Mouse (Mus musculus): Measurements from ENCODE around the gene Oas1h. TPM values are rescaled to one million over a fixed set of nuclear protein-coding genes. Genes with fewer than 3 reads are reported as not detected.
"Not testable (repeated sequence)": the region's sequence is repeated elsewhere in the genome, so short reads cannot be mapped to it uniquely, and the experiment has no call there.

The Oas1h gene
- polyA plus RNA-seq, 1 experiment from 2014 or later: not detected

DNA sequence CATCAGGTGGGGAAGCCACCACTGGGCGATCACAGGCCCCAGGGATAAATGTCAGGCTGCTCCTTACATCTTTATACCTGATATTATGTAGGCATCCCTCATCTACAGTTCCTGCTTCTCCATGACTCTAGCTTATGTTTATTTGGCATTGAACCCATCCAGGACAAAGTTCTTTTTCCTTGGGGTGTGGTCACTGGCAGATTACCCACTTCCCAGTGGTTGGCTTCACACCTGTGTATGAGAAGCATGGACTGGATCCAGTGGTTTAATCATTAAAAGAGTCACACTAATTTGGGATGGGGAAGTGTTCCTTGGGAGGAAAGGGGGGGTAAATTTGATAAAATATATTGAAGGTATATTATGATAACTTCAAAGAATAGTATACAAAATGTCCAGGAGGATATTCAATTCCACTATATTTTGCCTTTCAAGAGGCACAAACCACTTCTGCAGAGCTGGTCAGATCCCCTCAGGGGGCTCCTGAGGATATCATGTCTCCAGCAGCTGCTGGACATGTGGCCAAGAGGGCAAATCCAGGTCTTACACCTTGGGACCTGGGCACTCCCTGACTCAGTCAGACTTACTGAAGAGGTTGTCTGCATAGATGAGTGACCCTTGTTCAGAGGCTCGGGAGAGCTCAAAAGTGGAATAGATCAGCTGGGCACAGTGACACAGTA is 30.5 kb downstream of the Oas1h start:
- H3K4me1 ChIP-seq (ENCODE audit: control insufficient read depth, insufficient read depth, low read length); H3K4me3 ChIP-seq (ENCODE audit: low read length); H3K9me3 ChIP-seq (ENCODE audit: control insufficient read depth, low read length); H3K27me3 ChIP-seq (replicated peaks; ENCODE audit: control insufficient read depth, insufficient read depth, low read length); H3K9ac ChIP-seq (ENCODE audit: low read depth, low read length); ATAC-seq; H3K27ac ChIP-seq (ENCODE audit: low read length); H3K4me2 ChIP-seq (ENCODE audit: low read depth, low read length); H3K36me3 ChIP-seq (ENCODE audit: control insufficient read depth, insufficient read depth, low read length): not testable (repeated sequence)
- 75% methylated on average over 2 of the region's 2 CpGs for WGBS

DNA sequence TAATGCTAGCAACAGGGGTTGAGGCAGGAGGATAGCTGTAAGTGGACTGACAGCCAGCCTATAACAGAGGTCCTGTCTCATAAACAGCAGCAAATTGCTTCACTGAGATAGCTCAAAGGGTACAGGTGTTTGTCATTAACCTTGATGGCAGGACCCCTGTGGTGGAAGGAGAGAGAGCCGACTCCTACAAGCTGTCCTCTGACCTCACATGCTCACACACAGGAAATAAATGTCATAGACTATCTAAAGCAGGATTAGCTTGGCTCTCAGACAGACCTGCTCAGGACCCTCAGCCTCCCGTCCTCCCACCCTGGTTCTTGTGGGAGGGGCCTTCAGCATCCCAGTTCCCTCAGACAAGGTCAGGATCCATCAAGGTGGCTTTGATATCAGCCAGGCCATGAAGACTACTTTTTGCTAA is 31.0 kb downstream of the Oas1h start:
- Histone ChIP-seq H3K4me3 (ENCODE audit: low read length) (no peak overlapping the region), H3K4me2 (ENCODE audit: low read depth, low read length) (no peak overlapping the region), H3K36me3 (ENCODE audit: control insufficient read depth, insufficient read depth, low read length) (no peaks in the 10 kb centered on the region), H3K27ac (ENCODE audit: low read length) (no peak overlapping the region), H3K9ac (ENCODE audit: low read depth, low read length) (no peak overlapping the region), H3K9me3 (ENCODE audit: control insufficient read depth, low read length) (no peaks in the 10 kb centered on the region), H3K4me1 (ENCODE audit: control insufficient read depth, insufficient read depth, low read length) (no peaks in the 10 kb centered on the region), H3K27me3 (replicated peaks; ENCODE audit: control insufficient read depth, insufficient read depth, low read length) (no peaks in the 10 kb centered on the region)
- no peak for ATAC-seq
- WGBS: 65% methylated on average over 2 of the region's 2 CpGs

DNA sequence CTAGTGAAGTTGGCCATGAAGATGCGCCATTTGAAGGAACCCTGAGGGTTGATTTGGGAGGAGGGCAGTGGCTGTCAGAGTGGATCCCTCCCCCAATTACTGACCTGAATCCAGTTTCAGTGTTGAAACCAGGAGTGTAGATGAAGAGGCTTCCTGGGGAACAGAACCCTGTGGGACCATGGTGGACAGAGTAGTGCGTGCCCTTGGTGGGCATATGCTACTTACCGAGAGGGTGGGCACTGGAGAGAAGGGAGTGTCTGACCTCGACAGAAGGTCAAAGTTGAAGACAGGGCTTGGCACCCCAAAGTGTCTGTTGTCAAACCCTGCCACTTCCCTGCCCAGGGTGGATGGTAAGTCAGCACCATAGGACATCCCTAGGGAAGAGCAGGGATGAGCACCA is 32.6 kb downstream of the Oas1h start:
- 88% methylated on average over 4 of the region's 4 CpGs for WGBS
- H3K27ac ChIP-seq (ENCODE audit: low read length); ATAC-seq; H3K9ac ChIP-seq (ENCODE audit: low read depth, low read length); H3K4me3 ChIP-seq (ENCODE audit: low read length); H3K36me3 ChIP-seq (ENCODE audit: control insufficient read depth, insufficient read depth, low read length); H3K4me1 ChIP-seq (ENCODE audit: control insufficient read depth, insufficient read depth, low read length); H3K9me3 ChIP-seq (ENCODE audit: control insufficient read depth, low read length); H3K27me3 ChIP-seq (replicated peaks; ENCODE audit: control insufficient read depth, insufficient read depth, low read length); H3K4me2 ChIP-seq (ENCODE audit: low read depth, low read length): not testable (repeated sequence)

DNA sequence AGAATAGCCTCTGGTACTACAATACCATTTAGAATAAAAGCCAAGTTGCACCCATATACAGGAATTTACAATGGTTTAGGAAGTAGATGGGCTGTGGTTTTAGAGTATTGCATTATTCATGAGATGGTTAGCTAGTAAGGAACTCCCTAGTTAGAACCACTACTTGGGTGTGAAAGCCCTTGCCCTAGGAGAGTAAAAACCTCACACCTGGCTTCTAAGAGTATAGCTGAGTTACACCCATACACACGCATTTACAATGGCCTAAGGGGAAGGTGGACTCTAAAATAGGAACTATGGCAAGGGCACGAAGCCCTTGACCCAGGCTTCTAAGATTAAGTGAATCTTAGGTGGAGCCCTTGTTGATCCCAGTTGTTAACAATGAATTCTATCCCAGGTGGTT is 33.5 kb downstream of the Oas1h start:
- H3K4me1 ChIP-seq (ENCODE audit: control insufficient read depth, insufficient read depth, low read length); H3K9me3 ChIP-seq (ENCODE audit: control insufficient read depth, low read length); H3K27ac ChIP-seq (ENCODE audit: low read length); H3K4me2 ChIP-seq (ENCODE audit: low read depth, low read length); H3K9ac ChIP-seq (ENCODE audit: low read depth, low read length); ATAC-seq; H3K27me3 ChIP-seq (replicated peaks; ENCODE audit: control insufficient read depth, insufficient read depth, low read length); H3K4me3 ChIP-seq (ENCODE audit: low read length); H3K36me3 ChIP-seq (ENCODE audit: control insufficient read depth, insufficient read depth, low read length): not testable (repeated sequence)
- 75% methylated on average over 2 of the region's 2 CpGs for WGBS

DNA sequence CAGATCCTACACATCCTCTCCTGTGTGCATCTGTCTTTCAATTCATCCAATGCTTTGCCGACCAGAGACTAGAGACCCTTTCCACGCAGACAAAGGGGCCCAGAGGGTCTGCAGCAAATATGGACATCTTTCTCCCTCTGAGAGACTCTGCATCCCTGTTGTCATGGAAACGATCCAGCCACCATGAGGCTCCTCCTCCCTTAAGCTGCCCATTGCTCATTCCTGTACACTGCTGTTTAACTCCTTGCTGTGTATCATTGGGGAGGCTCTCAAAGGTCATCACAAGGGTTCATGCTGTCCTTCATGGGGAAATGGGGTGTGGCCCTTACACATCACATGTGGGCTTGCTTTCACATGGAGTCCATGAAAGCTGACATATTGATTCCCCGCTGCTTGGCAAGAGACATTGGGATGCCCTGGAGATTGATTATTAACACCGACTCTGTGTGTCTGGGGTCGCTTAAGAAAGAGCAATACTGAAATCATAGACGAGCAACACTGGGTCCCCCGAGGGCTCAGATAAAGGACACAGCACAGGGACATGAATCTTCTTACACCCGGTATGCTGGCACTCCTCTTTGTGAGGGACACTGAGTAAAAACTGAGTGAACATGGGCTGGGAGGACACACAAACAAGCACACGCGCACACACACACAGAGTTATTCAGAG is 34.1 kb downstream of the Oas1h start:
- H3K27ac ChIP-seq (ENCODE audit: low read length): no peak overlapping the region
- H3K4me2 ChIP-seq (ENCODE audit: low read depth, low read length): no peak overlapping the region
- WGBS: 91% methylated on average over 11 of the region's 11 CpGs
- H3K4me1 ChIP-seq (ENCODE audit: control insufficient read depth, insufficient read depth, low read length): no peaks in the 10 kb centered on the region
- H3K9ac ChIP-seq (ENCODE audit: low read depth, low read length): no peak overlapping the region
- no peaks in the 10 kb centered on the region for H3K36me3 ChIP-seq (ENCODE audit: control insufficient read depth, insufficient read depth, low read length)
- no peaks in the 10 kb centered on the region for H3K9me3 ChIP-seq (ENCODE audit: control insufficient read depth, low read length)
- no peak for ATAC-seq
- H3K4me3 ChIP-seq (ENCODE audit: low read length): no peak overlapping the region
- H3K27me3 ChIP-seq (replicated peaks; ENCODE audit: control insufficient read depth, insufficient read depth, low read length): no peaks in the 10 kb centered on the region

DNA sequence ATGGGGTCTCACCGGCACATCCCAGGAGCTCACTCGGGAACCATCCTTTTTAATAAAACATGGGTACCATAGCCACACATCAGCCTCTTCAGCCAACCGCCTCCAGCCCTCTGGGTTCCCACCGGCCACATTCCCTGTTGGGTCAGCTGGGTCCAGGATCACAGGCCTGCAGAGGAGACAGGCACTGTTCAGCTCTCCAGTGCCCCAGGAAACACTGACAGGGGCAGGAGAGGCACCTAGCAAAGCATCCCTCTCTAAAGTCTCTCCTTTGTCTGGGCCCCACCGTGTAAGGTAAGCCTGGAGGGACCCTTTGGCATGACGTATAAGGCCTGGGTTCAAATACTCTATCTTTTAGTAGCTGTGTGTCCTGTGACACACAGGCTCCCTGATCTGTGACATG is 37.1 kb downstream of the Oas1h start:
- no peak overlapping the region for H3K4me3 ChIP-seq (ENCODE audit: low read length)
- H3K4me1 ChIP-seq (ENCODE audit: control insufficient read depth, insufficient read depth, low read length): no peaks in the 10 kb centered on the region
- ATAC-seq: no peak
- WGBS: 89% methylated on average over 6 of the region's 6 CpGs
- H3K9ac ChIP-seq (ENCODE audit: low read depth, low read length): no peak overlapping the region
- H3K27ac ChIP-seq (ENCODE audit: low read length): no peak overlapping the region
- no peaks in the 10 kb centered on the region for H3K36me3 ChIP-seq (ENCODE audit: control insufficient read depth, insufficient read depth, low read length)
- H3K4me2 ChIP-seq (ENCODE audit: low read depth, low read length): no peak overlapping the region
- no peaks in the 10 kb centered on the region for H3K27me3 ChIP-seq (replicated peaks; ENCODE audit: control insufficient read depth, insufficient read depth, low read length)
- no peaks in the 10 kb centered on the region for H3K9me3 ChIP-seq (ENCODE audit: control insufficient read depth, low read length)

DNA sequence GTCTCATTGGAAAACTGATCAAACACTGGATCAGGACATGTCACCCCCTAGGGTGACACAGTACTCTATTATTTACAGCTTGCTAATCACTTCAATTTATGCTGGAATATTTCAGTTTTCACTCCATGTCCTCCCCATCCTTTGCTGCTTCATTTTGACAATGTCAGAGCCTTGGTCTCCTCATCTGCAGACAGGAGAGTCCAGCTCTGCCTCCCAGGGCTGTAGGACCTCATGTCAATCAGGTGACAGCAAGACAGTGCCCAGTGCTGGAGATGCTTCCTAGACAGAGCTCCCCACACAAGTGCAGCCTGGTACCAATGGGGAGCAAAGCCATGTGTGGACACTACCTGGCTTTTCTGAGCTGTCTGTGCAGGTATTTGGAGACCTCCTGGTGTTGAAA is 37.5 kb downstream of the Oas1h start:
- Histone ChIP-seq H3K4me2 (ENCODE audit: low read depth, low read length) (no peak overlapping the region), H3K9ac (ENCODE audit: low read depth, low read length) (no peak overlapping the region), H3K4me1 (ENCODE audit: control insufficient read depth, insufficient read depth, low read length) (no peaks in the 10 kb centered on the region), H3K27me3 (replicated peaks; ENCODE audit: control insufficient read depth, insufficient read depth, low read length) (no peaks in the 10 kb centered on the region), H3K9me3 (ENCODE audit: control insufficient read depth, low read length) (no peaks in the 10 kb centered on the region), H3K4me3 (ENCODE audit: low read length) (no peak overlapping the region), H3K27ac (ENCODE audit: low read length) (no peak overlapping the region), H3K36me3 (ENCODE audit: control insufficient read depth, insufficient read depth, low read length) (no peaks in the 10 kb centered on the region)
- no peak for ATAC-seq

DNA sequence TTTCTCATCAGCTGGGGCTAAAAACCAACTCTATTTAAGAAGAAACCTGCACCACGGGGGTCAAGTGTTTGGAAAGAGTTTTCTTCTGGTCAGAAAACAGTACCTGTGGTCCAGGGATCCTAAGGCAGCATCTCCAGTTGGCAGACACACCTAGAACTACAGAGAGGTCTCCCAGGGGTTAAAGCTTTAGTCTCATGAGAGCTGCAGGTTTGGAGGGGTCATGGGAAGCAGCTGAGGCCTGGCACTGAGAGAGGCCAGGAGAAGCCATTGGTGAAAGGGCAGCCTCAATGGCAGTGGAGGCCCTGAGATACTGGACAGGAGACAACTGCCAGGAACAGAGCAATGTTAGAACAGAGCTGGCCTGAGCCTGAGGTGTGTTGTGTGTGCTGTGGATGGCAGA is 39.4 kb downstream of the Oas1h start:
- ATAC-seq: no peak
- WGBS: 53% methylated on average over 1 of the region's 1 CpGs
- H3K9ac ChIP-seq (ENCODE audit: low read depth, low read length): no peak overlapping the region

DNA sequence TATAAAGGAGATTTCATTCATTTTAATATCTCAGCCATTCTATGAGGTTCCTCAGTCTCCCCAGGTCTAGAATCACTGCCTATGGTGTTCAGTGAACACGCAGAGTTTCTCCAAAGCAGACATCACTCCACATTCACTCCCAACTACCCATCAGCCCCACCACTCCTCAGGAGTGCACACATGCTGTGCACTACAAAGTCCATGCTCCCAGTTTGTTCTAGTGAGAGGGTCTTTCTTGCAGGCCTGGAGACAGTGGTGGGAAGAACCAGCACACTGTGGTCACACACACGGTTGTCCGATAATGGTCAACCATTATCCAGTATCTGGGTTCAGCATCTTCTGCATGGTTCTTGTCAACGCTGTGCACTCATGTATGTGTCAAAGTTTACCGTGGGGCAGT is 40.8 kb downstream of the Oas1h start:
- no peak for ATAC-seq
- Histone ChIP-seq H3K9ac (ENCODE audit: low read depth, low read length) (no peak overlapping the region), H3K4me3 (ENCODE audit: low read length) (no peak overlapping the region), H3K36me3 (ENCODE audit: control insufficient read depth, insufficient read depth, low read length) (no peaks in the 10 kb centered on the region), H3K4me2 (ENCODE audit: low read depth, low read length) (no peak overlapping the region), H3K4me1 (ENCODE audit: control insufficient read depth, insufficient read depth, low read length) (no peaks in the 10 kb centered on the region), H3K27me3 (replicated peaks; ENCODE audit: control insufficient read depth, insufficient read depth, low read length) (no peaks in the 10 kb centered on the region), H3K9me3 (ENCODE audit: control insufficient read depth, low read length) (no peaks in the 10 kb centered on the region), H3K27ac (ENCODE audit: low read length) (no peak overlapping the region)
- WGBS: 89% methylated on average over 5 of the region's 5 CpGs

More for the DNA sequence above, 39.4 kb downstream of the Oas1h start:
- Histone ChIP-seq H3K4me3 (ENCODE audit: low read length) (no peak overlapping the region), H3K36me3 (ENCODE audit: control insufficient read depth, insufficient read depth, low read length) (no peaks in the 10 kb centered on the region), H3K9me3 (ENCODE audit: control insufficient read depth, low read length) (no peaks in the 10 kb centered on the region), H3K27me3 (replicated peaks; ENCODE audit: control insufficient read depth, insufficient read depth, low read length) (no peaks in the 10 kb centered on the region), H3K4me2 (ENCODE audit: low read depth, low read length) (no peak overlapping the region), H3K4me1 (ENCODE audit: control insufficient read depth, insufficient read depth, low read length) (no peaks in the 10 kb centered on the region), H3K27ac (ENCODE audit: low read length) (no peak overlapping the region)
